Comparison of ENCODE assay signal across 19 mouse cellular contexts in the genomic region with DNA sequence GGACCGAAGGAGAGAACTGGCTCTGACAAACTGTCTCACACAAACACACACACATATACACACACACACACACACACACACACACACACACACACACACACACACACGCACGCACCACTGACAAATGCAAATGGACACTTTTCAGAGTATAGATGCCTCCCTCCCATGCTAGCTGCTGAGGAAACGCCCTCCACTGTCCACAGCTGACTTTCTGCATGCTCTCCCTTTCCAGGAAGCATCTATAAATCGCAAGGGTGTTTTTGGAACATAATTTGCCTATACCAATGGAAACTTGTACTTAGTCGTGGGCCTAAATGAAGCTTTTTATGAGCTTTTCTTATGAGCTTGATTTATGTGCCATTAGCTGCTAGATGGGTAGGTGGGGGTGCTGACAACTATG. TPM values are rescaled to one million over a fixed set of nuclear protein-coding genes. Genes with fewer than 3 reads are reported as not detected.
DNase-seq lines count a peak whose midpoint lies in the region; ATAC-seq and TF ChIP-seq lines count a peak whose summit lies in the region.
"Had no signal": no experiment of that assay in that cellular context is flagged by ENCODE, and none has a peak within 500 bp of the region (broad histone marks: within the 10 kb centered on the region; RNA-seq: fewer than 3 reads in every experiment).

No protein-coding gene starts in this region.

- peak overlapping the region; percentile 25; the same call in 1 of the 2 replicates for H3K27ac ChIP-seq in heart, embryonic 12.5 days (ENCODE audit: poor library complexity, severe bottlenecking)
- peak overlapping the region; percentile 24; the same call in 1 of the 2 replicates for H3K27ac ChIP-seq in lung, embryonic 15.5 days
- peak overlapping the region; percentile 56 for H3K27ac ChIP-seq in small intestine, adult 2 months (ENCODE audit: insufficient read depth, low read depth, low read length)
- H3K27ac ChIP-seq: hindbrain, embryonic 10.5 days had no signal

- WGBS in heart, embryonic 12.5 days = 77% methylated on average over 6 of the region's 6 CpGs
- WGBS in lung, embryonic 15.5 days = 67% methylated on average over 6 of the region's 6 CpGs
- 62% methylated on average over 6 of the region's 6 CpGs for WGBS in small intestine, adult 2 months

- DNase-seq in heart, postnatal 14 days = no peak
- DNase-seq in lung, postnatal 25 days (ENCODE audit: low spot score) = no peak
- DNase-seq in induced T-regulatory cell, adult 2 months (ENCODE audit: low read depth) = peak; percentile 46
- DNase-seq in left cerebral cortex, adult 8-10 months (ENCODE audit: low spot score in 2 of 2) = no peak
- no peak for DNase-seq in embryo, embryonic 11 days
- DNase-seq: cerebellum, adult 11-12 months; forebrain, postnatal 0 days; gastrocnemius, postnatal 14 days; kidney, adult 11 months; lung, postnatal 4 days; right cerebral cortex, adult 18-20 months had no signal

- no peak overlapping the region for H3K4me3 ChIP-seq in heart, embryonic 12.5 days
- no peak overlapping the region for H3K4me3 ChIP-seq in lung, embryonic 15.5 days
- H3K4me3 ChIP-seq in small intestine, adult 2 months (ENCODE audit: low read depth, low read length) = no peak overlapping the region
- H3K4me3 ChIP-seq: hindbrain, embryonic 10.5 days; limb, embryonic 15.5 days had no signal

- peaks cover 9% of the 10 kb centered on the region; the same call in 1 of the 2 replicates for H3K9me3 ChIP-seq in heart, embryonic 12.5 days (replicated peaks)
- peaks cover 5% of the 10 kb centered on the region; the same call in 1 of the 2 replicates for H3K9me3 ChIP-seq in lung, embryonic 15.5 days

- no peak for ATAC-seq in heart, embryonic 12.5 days (ENCODE audit: insufficient number of reproducible peaks, low FRiP score)
- ATAC-seq in lung, embryonic 15.5 days (ENCODE audit: borderline replicate concordance, extremely low read depth, low FRiP score, low TSS enrichment) = no peak
- ATAC-seq: forebrain, postnatal 0 days had no signal

- peaks cover 15% of the 10 kb centered on the region for H3K4me1 ChIP-seq in heart, embryonic 12.5 days (replicated peaks)
- peaks cover 24% of the 10 kb centered on the region for H3K4me1 ChIP-seq in lung, embryonic 15.5 days
- H3K4me1 ChIP-seq in small intestine, adult 2 months (ENCODE audit: control insufficient read depth, insufficient read depth, insufficient read length, low read length) = peaks cover 22% of the 10 kb centered on the region; the same call in 1 of the 2 replicates

- no peaks in the 10 kb centered on the region for H3K27me3 ChIP-seq in heart, embryonic 12.5 days (replicated peaks)
- no peaks in the 10 kb centered on the region for H3K27me3 ChIP-seq in lung, embryonic 15.5 days
- H3K27me3 ChIP-seq in small intestine, adult 2 months (ENCODE audit: control insufficient read depth, insufficient read depth, low read length) = no peaks in the 10 kb centered on the region
- H3K27me3 ChIP-seq: limb, embryonic 15.5 days had no signal

- intact Hi-C loops in heart, postnatal 14 days (cut with DNase I) = no loop called here

- H3K9ac ChIP-seq in heart, embryonic 12.5 days = no peak overlapping the region
- no peak overlapping the region for H3K9ac ChIP-seq in lung, embryonic 15.5 days
- H3K9ac ChIP-seq: forebrain, postnatal 0 days; limb, embryonic 15.5 days had no signal

- peaks cover 5% of the 10 kb centered on the region; the same call in 1 of the 2 replicates for H3K36me3 ChIP-seq in heart, embryonic 12.5 days
- no peaks in the 10 kb centered on the region for H3K36me3 ChIP-seq in lung, embryonic 15.5 days
- peaks cover 15% of the 10 kb centered on the region for H3K36me3 ChIP-seq in small intestine, adult 2 months (ENCODE audit: control insufficient read depth, insufficient read depth, low read length)
- H3K36me3 ChIP-seq: hindbrain, embryonic 10.5 days; limb, embryonic 15.5 days had no signal

- no peak for TF ChIP-seq CTCF in small intestine, adult 2 months (IDR thresholded peaks at IDR 0.05; ENCODE audit: extremely low read depth, insufficient read length, insufficient replicate concordance, low read depth, low read length)

- no peak for TF ChIP-seq POLR2A in small intestine, adult 2 months (IDR thresholded peaks at IDR 0.05; ENCODE audit: low read depth, low read length)

- no peak overlapping the region for H3K4me2 ChIP-seq in heart, embryonic 12.5 days
- no peak overlapping the region for H3K4me2 ChIP-seq in lung, embryonic 15.5 days
- H3K4me2 ChIP-seq: limb, embryonic 15.5 days had no signal

RNA-seq across cellular contexts. Expression of a gene that starts 45.5 kb away (rescaled TPM):
- polyA plus RNA-seq in heart, embryonic 12.5 days (2016; fragmentation: Nextera tagmentation; extraction: Ambion mirVana) = not detected in 2 replicates
- total RNA-seq in heart, postnatal 14 days (2021) = not detected
- polyA plus RNA-seq in lung, embryonic 15.5 days (2015; fragmentation: Nextera tagmentation; extraction: Ambion mirVana) = not detected in 2 replicates
- polyA plus RNA-seq in small intestine, adult 2 months (2012; rRNA removed) = not detected in 2 replicates
- total RNA-seq in left cerebral cortex, adult 8-10 months (2022) = not detected
- total RNA-seq: forebrain, postnatal 0 days; gastrocnemius, postnatal 14 days had no signal
- polyA plus RNA-seq: forebrain, postnatal 0 days; hindbrain, embryonic 10.5 days; large intestine, adult 2 months; limb, embryonic 15.5 days; neural tube, embryonic 14.5 days; spleen, adult 2 months had no signal

RNA-seq across cellular contexts. Expression of a gene that starts 46.1 kb away (rescaled TPM):
- 27.5 and 27.8 TPM in 2 replicates for polyA plus RNA-seq in heart, embryonic 12.5 days (2016; fragmentation: Nextera tagmentation; extraction: Ambion mirVana)
- 10 to 100 TPM; 22.0 to 22.8 TPM for total RNA-seq in heart, postnatal 14 days (2021)
- 29.9 and 30.8 TPM in 2 replicates for polyA plus RNA-seq in lung, embryonic 15.5 days (2015; fragmentation: Nextera tagmentation; extraction: Ambion mirVana)
- 38.0 and 87.5 TPM in 2 replicates for polyA plus RNA-seq in small intestine, adult 2 months (2012; rRNA removed)
- total RNA-seq in left cerebral cortex, adult 8-10 months (2022) = 10 to 100 TPM; 35.1 to 39.1 (median 36.4) TPM
